Mouse (Mus musculus) heart, adult 2 months (tissue): Measurements from ENCODE around the gene Smpd3.

Experiments used
- CTCF ChIP-seq: fragments of 200-600 bp; IDR thresholded peaks from 2 replicates; pipeline ENCODE4 v1.8.1; 2022; ENCODE audit warnings: antibody characterized with exemption, mild to moderate bottlenecking, moderate library complexity
- EP300 ChIP-seq: fragments of 200-500 bp; IDR thresholded peaks from 2 replicates; pipeline ENCODE4 v1.6.1; 2011; ENCODE audit warnings: low read depth, low read length, control low read depth; ENCODE audit not compliant: insufficient read depth
- POLR2A ChIP-seq: fragments of 200-500 bp; IDR thresholded peaks from 2 replicates; pipeline ENCODE4 v1.6.1; 2011; ENCODE audit warnings: mild to moderate bottlenecking, low read depth, low read length, control low read depth; ENCODE audit not compliant: insufficient read depth

DNA sequence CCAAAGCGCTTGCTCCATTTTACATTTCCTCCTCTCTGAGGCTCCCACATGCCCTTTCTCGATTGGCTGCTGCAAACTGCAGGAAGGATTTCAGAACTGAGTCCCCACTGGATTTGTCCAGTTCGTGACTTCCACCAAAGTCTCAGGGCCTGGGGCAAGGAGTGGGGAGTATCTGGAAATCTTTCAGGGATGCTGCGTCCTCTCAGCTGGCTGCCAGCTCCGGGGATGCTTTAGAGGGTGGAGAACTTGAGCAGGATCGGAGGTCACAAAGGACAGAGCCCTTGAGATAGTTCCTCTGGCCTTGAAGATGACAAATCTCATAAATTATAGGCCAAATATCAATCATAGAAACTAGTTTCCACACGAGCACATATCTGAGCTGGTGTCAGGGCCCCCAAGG lies 38.2 kb upstream of the Smpd3 start:
- no peak for TF ChIP-seq CTCF
- TF ChIP-seq EP300: no peak
- TF ChIP-seq POLR2A: no peak
